Comparison of ENCODE assay signal across 23 mouse cellular contexts in the genomic region with DNA sequence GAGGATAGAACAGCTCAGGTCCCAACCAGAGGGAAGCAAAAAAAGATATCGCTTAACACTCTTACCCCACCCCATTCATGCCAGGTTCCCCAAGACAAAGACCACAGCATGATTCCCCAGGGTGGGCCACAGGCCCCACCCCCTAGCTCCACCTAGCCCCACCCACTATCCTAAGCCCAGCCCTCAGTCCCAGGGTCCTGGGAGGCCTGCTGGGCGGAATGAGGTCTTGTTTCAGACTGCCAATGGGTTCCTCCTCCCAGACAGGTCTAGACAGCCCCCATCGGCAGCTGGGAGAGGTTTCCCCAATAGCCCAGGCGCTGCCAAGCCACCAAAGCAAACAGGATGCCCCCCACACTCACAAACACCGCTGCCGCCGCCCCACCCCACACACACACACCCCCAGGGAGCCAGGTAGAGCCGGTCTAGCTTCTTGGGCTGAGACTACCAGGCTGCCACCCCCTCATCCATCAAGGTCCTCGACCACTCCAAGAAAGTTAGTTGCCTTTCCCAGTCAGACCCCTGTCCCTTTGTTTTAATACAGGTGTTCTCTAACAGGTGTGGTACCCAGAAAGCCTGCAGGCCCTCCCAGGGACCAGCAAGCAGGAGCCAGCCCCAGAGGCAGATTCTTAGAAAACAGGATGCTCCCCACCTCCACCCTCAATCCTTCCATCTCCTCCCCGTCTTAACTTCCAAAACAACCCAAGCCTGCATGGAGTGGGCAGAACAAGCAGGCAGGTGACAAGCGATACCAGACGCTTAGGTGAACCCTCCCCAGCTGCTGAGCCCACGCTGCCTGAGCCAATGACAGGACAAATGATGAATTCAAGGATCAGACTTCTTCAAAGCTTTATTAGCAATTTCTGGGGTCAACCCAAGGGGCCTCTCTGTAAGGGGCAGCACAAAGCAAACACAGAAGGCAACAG. TPM values are rescaled to one million over a fixed set of nuclear protein-coding genes. Genes with fewer than 3 reads are reported as not detected.
DNase-seq lines count a peak whose midpoint lies in the region; ATAC-seq lines count a peak whose summit lies in the region.
"Had no signal": no experiment of that assay in that cellular context is flagged by ENCODE, and none has a peak within 500 bp of the region (broad histone marks: within the 10 kb centered on the region; RNA-seq: fewer than 3 reads in every experiment).

No protein-coding gene starts in this region.

- 25% methylated on average over 13 of the region's 13 CpGs for WGBS in forebrain, embryonic 11.5 days
- 32% methylated on average over 13 of the region's 13 CpGs for WGBS in forebrain, embryonic 16.5 days
- WGBS in limb, embryonic 10.5 days, result 26% methylated on average over 13 of the region's 13 CpGs

- H3K36me3 ChIP-seq in forebrain, embryonic 11.5 days (ENCODE audit: control insufficient read depth, insufficient read depth, low read length), result no peaks in the 10 kb centered on the region
- H3K36me3 ChIP-seq in forebrain, embryonic 16.5 days (ENCODE audit: control insufficient read depth, insufficient read depth), result no peaks in the 10 kb centered on the region
- no peaks in the 10 kb centered on the region for H3K36me3 ChIP-seq in limb, embryonic 10.5 days
- H3K36me3 ChIP-seq: G1E; liver, embryonic 15.5 days had no signal

- peak; percentile 47 for DNase-seq in forebrain, embryonic 11.5 days (ENCODE audit: low spot score)
- DNase-seq in urinary bladder, adult 2 months (ENCODE audit: low spot score), result peak; percentile 7
- DNase-seq in urinary bladder, postnatal 25 days (ENCODE audit: low spot score), result no peak
- DNase-seq in limb, embryonic 10.5 days (ENCODE audit: low spot score), result peak; percentile 41
- DNase-seq in cerebellum, postnatal 4 days (ENCODE audit: low spot score in 2 of 2), result no peak
- DNase-seq: adrenal gland, postnatal 36 days; cerebellum, adult 9-11 months; heart, postnatal 10 days; kidney, adult 18-20 months; kidney, postnatal 4 days; lung, postnatal 36 days had no signal

- no peaks in the 10 kb centered on the region for H3K9me3 ChIP-seq in forebrain, embryonic 11.5 days (ENCODE audit: control insufficient read depth, low read length)
- no peaks in the 10 kb centered on the region for H3K9me3 ChIP-seq in forebrain, embryonic 16.5 days (ENCODE audit: control insufficient read depth, low read length)
- H3K9me3 ChIP-seq in limb, embryonic 10.5 days (replicated peaks), result no peaks in the 10 kb centered on the region
- H3K9me3 ChIP-seq: liver, embryonic 15.5 days had no signal

- ATAC-seq in forebrain, embryonic 11.5 days (replicated peaks; ENCODE audit: low FRiP score), result no peak
- no peak for ATAC-seq in forebrain, embryonic 16.5 days
- no peak for ATAC-seq in megakaryocyte-erythroid progenitor cell, adult 5-6 weeks (replicated peaks; ENCODE audit: low FRiP score, low TSS enrichment, poor library complexity, severe bottlenecking)
- ATAC-seq in cerebellum, adult (ENCODE audit: insufficient number of reproducible peaks, low FRiP score, low TSS enrichment), result no peak
- ATAC-seq: forebrain, embryonic 14.5 days; hindbrain, embryonic 16.5 days; midbrain, embryonic 16.5 days had no signal

- H3K4me1 ChIP-seq in forebrain, embryonic 11.5 days (replicated peaks; ENCODE audit: control insufficient read depth, insufficient read depth, low read length), result no peaks in the 10 kb centered on the region
- H3K4me1 ChIP-seq in forebrain, embryonic 16.5 days (replicated peaks; ENCODE audit: control insufficient read depth, insufficient read depth, low read length), result no peaks in the 10 kb centered on the region
- peaks cover 26% of the 10 kb centered on the region for H3K4me1 ChIP-seq in limb, embryonic 10.5 days
- H3K4me1 ChIP-seq: liver, embryonic 15.5 days had no signal

- no peak overlapping the region for H3K4me2 ChIP-seq in forebrain, embryonic 11.5 days (ENCODE audit: low read depth, low read length, severe bottlenecking)
- no peak overlapping the region for H3K4me2 ChIP-seq in forebrain, embryonic 16.5 days (ENCODE audit: low read length)
- H3K4me2 ChIP-seq: liver, embryonic 15.5 days had no signal

- no peak overlapping the region for H3K27ac ChIP-seq in forebrain, embryonic 11.5 days (ENCODE audit: low read depth, low read length)
- no peak overlapping the region for H3K27ac ChIP-seq in forebrain, embryonic 16.5 days (ENCODE audit: low read length)
- H3K27ac ChIP-seq in limb, embryonic 10.5 days, result no peak overlapping the region
- H3K27ac ChIP-seq: heart, adult 2 months; liver, embryonic 15.5 days had no signal

- no peak overlapping the region for H3K4me3 ChIP-seq in forebrain, embryonic 11.5 days (ENCODE audit: low read depth, low read length)
- no peak overlapping the region for H3K4me3 ChIP-seq in forebrain, embryonic 16.5 days (replicated peaks; ENCODE audit: low read length)
- no peak overlapping the region for H3K4me3 ChIP-seq in limb, embryonic 10.5 days
- H3K4me3 ChIP-seq: heart, adult 2 months; liver, embryonic 15.5 days had no signal

- H3K9ac ChIP-seq in forebrain, embryonic 11.5 days (ENCODE audit: low read length), result no peak overlapping the region
- H3K9ac ChIP-seq in forebrain, embryonic 16.5 days (replicated peaks; ENCODE audit: low read depth, low read length), result no peak overlapping the region
- H3K9ac ChIP-seq: liver, embryonic 15.5 days had no signal

- H3K27me3 ChIP-seq in forebrain, embryonic 11.5 days (ENCODE audit: control insufficient read depth, insufficient read depth, low read length), result no peaks in the 10 kb centered on the region
- H3K27me3 ChIP-seq in forebrain, embryonic 16.5 days (replicated peaks; ENCODE audit: control insufficient read depth, insufficient read depth, low read length), result no peaks in the 10 kb centered on the region
- peaks cover 10% of the 10 kb centered on the region for H3K27me3 ChIP-seq in limb, embryonic 10.5 days (ENCODE audit: low read depth, poor library complexity, severe bottlenecking)
- H3K27me3 ChIP-seq: liver, embryonic 15.5 days had no signal

RNA-seq across cellular contexts. Expression of gene Krt17, which starts 1.5 kb away (rescaled TPM):
- polyA plus RNA-seq in forebrain, embryonic 11.5 days (2014; fragmentation: Nextera tagmentation; extraction: Ambion mirVana), result not detected in 2 replicates
- 0.27 and 0.62 TPM in 2 replicates for polyA plus RNA-seq in forebrain, embryonic 16.5 days (2015; fragmentation: Nextera tagmentation; extraction: Ambion mirVana)
- polyA plus RNA-seq in urinary bladder, adult 2 months (2012; rRNA removed), result 0.44 and 0.61 TPM in 2 replicates
- 1.3 and 7.6 TPM in 2 replicates for polyA plus RNA-seq in limb, embryonic 10.5 days (2016; fragmentation: Nextera tagmentation; extraction: Ambion mirVana)
- total RNA-seq in megakaryocyte-erythroid progenitor cell, adult 5-6 weeks (2014; fragmentation: Nextera tagmentation), result not detected in 2 replicates
- total RNA-seq in megakaryocyte-erythroid progenitor cell, adult 5-6 weeks (2017), result not detected in 2 replicates
- total RNA-seq: adrenal gland, postnatal 36 days; G1E; heart, adult 2 months; heart, postnatal 10 days; layer of hippocampus, postnatal 25 days had no signal

RNA-seq across cellular contexts. Expression of gene Krt42, which starts 7.4 kb away (rescaled TPM):
- polyA plus RNA-seq in forebrain, embryonic 11.5 days (2014; fragmentation: Nextera tagmentation; extraction: Ambion mirVana), result not detected in 2 replicates
- polyA plus RNA-seq in forebrain, embryonic 16.5 days (2015; fragmentation: Nextera tagmentation; extraction: Ambion mirVana), result not detected in 2 replicates
- polyA plus RNA-seq in urinary bladder, adult 2 months (2012; rRNA removed), result not detected in 2 replicates
- polyA plus RNA-seq in limb, embryonic 10.5 days (2016; fragmentation: Nextera tagmentation; extraction: Ambion mirVana), result 0.21 TPM in 1 of 2 replicates, not detected in the other
- not detected in 2 replicates for total RNA-seq in megakaryocyte-erythroid progenitor cell, adult 5-6 weeks (2014; fragmentation: Nextera tagmentation)
- total RNA-seq in megakaryocyte-erythroid progenitor cell, adult 5-6 weeks (2017), result not detected in 2 replicates
- total RNA-seq: adrenal gland, postnatal 36 days; gastrocnemius, adult 18-20 months; heart, adult 2 months; heart, postnatal 10 days; layer of hippocampus, postnatal 25 days; left cerebral cortex, postnatal 25 days had no signal
- polyA plus RNA-seq: forebrain, embryonic 14.5 days; G1E; heart, adult 2 months; hindbrain, embryonic 16.5 days; liver, embryonic 15.5 days; midbrain, embryonic 16.5 days had no signal

RNA-seq across cellular contexts. Expression of gene Krt16, which starts 13.6 kb away (rescaled TPM):
- polyA plus RNA-seq in forebrain, embryonic 11.5 days (2014; fragmentation: Nextera tagmentation; extraction: Ambion mirVana), result not detected in 2 replicates
- not detected in 2 replicates for polyA plus RNA-seq in forebrain, embryonic 16.5 days (2015; fragmentation: Nextera tagmentation; extraction: Ambion mirVana)
- polyA plus RNA-seq in urinary bladder, adult 2 months (2012; rRNA removed), result not detected in 2 replicates
- not detected in 2 replicates for polyA plus RNA-seq in limb, embryonic 10.5 days (2016; fragmentation: Nextera tagmentation; extraction: Ambion mirVana)
- not detected in 2 replicates for total RNA-seq in megakaryocyte-erythroid progenitor cell, adult 5-6 weeks (2014; fragmentation: Nextera tagmentation)
- total RNA-seq in megakaryocyte-erythroid progenitor cell, adult 5-6 weeks (2017), result not detected in 2 replicates
- total RNA-seq: adrenal gland, postnatal 36 days; gastrocnemius, adult 18-20 months; heart, adult 2 months; heart, postnatal 10 days; layer of hippocampus, postnatal 25 days; left cerebral cortex, postnatal 25 days had no signal
- polyA plus RNA-seq: forebrain, embryonic 14.5 days; G1E; heart, adult 2 months; hindbrain, embryonic 16.5 days; liver, embryonic 15.5 days; midbrain, embryonic 16.5 days had no signal

RNA-seq across cellular contexts. Expression of gene Krt14, which starts 55.0 kb away (rescaled TPM):
- 1.6 and 1.7 TPM in 2 replicates for polyA plus RNA-seq in forebrain, embryonic 11.5 days (2014; fragmentation: Nextera tagmentation; extraction: Ambion mirVana)
- 0.38 and 1.6 TPM in 2 replicates for polyA plus RNA-seq in forebrain, embryonic 16.5 days (2015; fragmentation: Nextera tagmentation; extraction: Ambion mirVana)
- polyA plus RNA-seq in urinary bladder, adult 2 months (2012; rRNA removed), result 0.91 and 1.7 TPM in 2 replicates
- polyA plus RNA-seq in limb, embryonic 10.5 days (2016; fragmentation: Nextera tagmentation; extraction: Ambion mirVana), result 8.0 and 32.0 TPM in 2 replicates
- not detected in 2 replicates for total RNA-seq in megakaryocyte-erythroid progenitor cell, adult 5-6 weeks (2014; fragmentation: Nextera tagmentation)
- total RNA-seq in megakaryocyte-erythroid progenitor cell, adult 5-6 weeks (2017), result not detected in 2 replicates
- total RNA-seq: gastrocnemius, adult 18-20 months; layer of hippocampus, postnatal 25 days; left cerebral cortex, postnatal 25 days had no signal
- polyA plus RNA-seq: forebrain, embryonic 14.5 days had no signal

RNA-seq across cellular contexts. Expression of gene Eif1, which starts 57.4 kb away (rescaled TPM):
- polyA plus RNA-seq in forebrain, embryonic 11.5 days (2014; fragmentation: Nextera tagmentation; extraction: Ambion mirVana), result 1,675 and 1,791 TPM in 2 replicates
- 1,243 and 1,295 TPM in 2 replicates for polyA plus RNA-seq in forebrain, embryonic 16.5 days (2015; fragmentation: Nextera tagmentation; extraction: Ambion mirVana)
- 510 and 627 TPM in 2 replicates for polyA plus RNA-seq in urinary bladder, adult 2 months (2012; rRNA removed)
- polyA plus RNA-seq in limb, embryonic 10.5 days (2016; fragmentation: Nextera tagmentation; extraction: Ambion mirVana), result 1,486 and 1,565 TPM in 2 replicates
- 1,051 and 1,260 TPM in 2 replicates for total RNA-seq in megakaryocyte-erythroid progenitor cell, adult 5-6 weeks (2014; fragmentation: Nextera tagmentation)
- 170 and 204 TPM in 2 replicates for total RNA-seq in megakaryocyte-erythroid progenitor cell, adult 5-6 weeks (2017)

Comparison
In these comparisons a context has a peak if more than half of its experiments do, and no peak if none do; other contexts are left out.
1. DNase-seq: peak in forebrain, embryonic 11.5 days (single experiment), urinary bladder, adult 2 months (single experiment) and limb, embryonic 10.5 days (single experiment); none in urinary bladder, postnatal 25 days (single experiment) and cerebellum, postnatal 4 days (0 of 2).